Mouse (Mus musculus) cerebellum, adult 2 months (tissue): ENCODE data around the gene Rhog.

Experiments used
- CTCF ChIP-seq: fragments of 200-500 bp; IDR thresholded peaks from 2 replicates; pipeline ENCODE4 v1.5.1; 2011; ENCODE audit warnings: low read depth, mild to moderate bottlenecking, control low read depth, low read length, moderate library complexity, borderline replicate concordance; ENCODE audit not compliant: insufficient read depth
- POLR2A ChIP-seq: fragments of 200-500 bp; IDR thresholded peaks from 2 replicates; pipeline ENCODE4 v1.6.1; 2011; ENCODE audit warnings: low read length, control low read depth, borderline replicate concordance; ENCODE audit not compliant: insufficient read depth

GRCm38 (mm10) chr7:102243870-102244269 lies 12.0 kb downstream of the Rhog start:
- TF ChIP-seq CTCF (no peak), POLR2A (no peak)
